Mouse (Mus musculus): ENCODE data around the gene Patj. TPM values are rescaled to one million over a fixed set of nuclear protein-coding genes. Genes with fewer than 3 reads are reported as not detected.

Gene Patj
- total RNA-seq, 1 experiment, result 17.7 TPM

DNA sequence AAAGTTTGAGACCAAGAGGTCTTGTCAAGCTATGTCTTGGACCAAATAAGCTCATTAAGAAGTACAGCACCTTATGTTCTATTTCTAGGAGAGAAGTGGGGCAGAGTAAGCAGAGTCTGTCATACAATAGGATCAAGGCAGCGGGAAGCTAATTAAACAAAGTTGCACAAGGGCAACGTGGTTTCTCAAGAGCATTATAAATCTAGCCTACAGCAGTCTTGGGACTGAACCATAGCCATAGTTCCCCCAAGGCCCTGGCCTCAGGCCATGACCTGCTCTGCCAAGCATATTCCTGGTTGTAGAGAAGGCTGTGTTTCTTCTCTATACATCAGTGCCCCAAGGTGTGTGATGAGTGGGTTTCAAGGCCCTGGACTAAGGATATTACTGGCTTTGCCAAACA lies 105.3 kb downstream of the Patj start:
- no peaks in the 10 kb centered on the region for H3K4me1 ChIP-seq (ENCODE audit: control insufficient read depth in 2 of 2, insufficient read depth in 2 of 2, low read length in 2 of 2, poor library complexity in 1 of 2)
- TF ChIP-seq MAFK (IDR thresholded peaks at IDR 0.05; ENCODE audit: insufficient read depth, low read depth, low read length), result no peak
- TF ChIP-seq CHD2 (IDR thresholded peaks at IDR 0.05; ENCODE audit: low read depth, low read length), result no peak
- H3K9me3 ChIP-seq (ENCODE audit: control insufficient read depth, insufficient read depth, low read depth, low read length), result no peaks in the 10 kb centered on the region
- no peak overlapping the region for H3K4me3 ChIP-seq (ENCODE audit: insufficient read depth in 1 of 2, low read depth in 1 of 2, low read length in 2 of 2, poor library complexity in 1 of 2, severe bottlenecking in 1 of 2)
- in situ Hi-C loops (cut with MboI; ENCODE audit: low sequenced_read_pairs in 2 of 2, unreplicated experiment in 2 of 2), result loop anchor here in 1 of 2 experiments (10.0 to 25.0 kb wide), 2 partner anchors 204 to 386 kb away; no protein-coding TSS in a partner anchor
- no peak overlapping the region for H3K27ac ChIP-seq (ENCODE audit: insufficient read depth, low read depth, low read length, poor library complexity, severe bottlenecking)
- H3K36me3 ChIP-seq (ENCODE audit: control insufficient read depth, insufficient read depth, low read length, poor library complexity, severe bottlenecking), result peaks cover 4% of the 10 kb centered on the region; the same call in 1 of the 2 replicates
- H3K9ac ChIP-seq (ENCODE audit: insufficient read depth, low read depth, low read length, poor library complexity, severe bottlenecking), result no peak overlapping the region
- no peak for DNase-seq (ENCODE audit: low read depth, low spot score)

DNA sequence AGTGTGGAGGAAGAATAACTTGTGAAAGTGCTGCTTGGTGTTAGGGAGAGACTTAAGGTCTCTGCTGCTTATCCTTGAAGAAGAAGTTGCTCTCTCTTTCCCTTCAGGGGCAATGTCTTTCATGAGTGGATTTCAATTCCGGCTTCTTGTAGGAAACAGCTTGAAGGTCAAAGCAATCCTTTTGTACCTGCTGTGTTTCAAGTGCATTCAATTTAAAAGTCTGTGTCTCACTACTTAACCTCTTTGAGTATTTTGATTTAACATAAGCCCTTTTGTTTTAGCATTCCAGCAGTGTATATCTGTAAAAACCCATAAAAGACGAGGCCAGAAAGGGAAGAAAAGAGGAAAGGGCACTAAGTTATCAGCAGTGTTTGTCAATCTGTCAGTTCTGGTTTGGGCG lies 109.2 kb downstream of the Patj start:
- Histone ChIP-seq H3K27ac (ENCODE audit: insufficient read depth, low read depth, low read length, poor library complexity, severe bottlenecking) (no peak overlapping the region), H3K9ac (ENCODE audit: insufficient read depth, low read depth, low read length, poor library complexity, severe bottlenecking) (no peak overlapping the region), H3K9me3 (ENCODE audit: control insufficient read depth, insufficient read depth, low read depth, low read length) (no peaks in the 10 kb centered on the region), H3K4me3 (ENCODE audit: insufficient read depth in 1 of 2, low read depth in 1 of 2, low read length in 2 of 2, poor library complexity in 1 of 2, severe bottlenecking in 1 of 2) (no peak overlapping the region), H3K4me1 (ENCODE audit: control insufficient read depth in 2 of 2, insufficient read depth in 2 of 2, low read length in 2 of 2, poor library complexity in 1 of 2) (no peaks in the 10 kb centered on the region), H3K36me3 (ENCODE audit: control insufficient read depth, insufficient read depth, low read length, poor library complexity, severe bottlenecking) (no peaks in the 10 kb centered on the region)
- peak; percentile 28 for DNase-seq (ENCODE audit: low read depth, low spot score)
- in situ Hi-C loops (cut with MboI; ENCODE audit: low sequenced_read_pairs in 2 of 2, unreplicated experiment in 2 of 2), result loop anchor here in 1 of 2 experiments (10.0 to 25.0 kb wide), 2 partner anchors 200 to 383 kb away; no protein-coding TSS in a partner anchor
- TF ChIP-seq ZC3H11A (IDR thresholded peaks at IDR 0.05; ENCODE audit: borderline replicate concordance, low read depth, low read length), result no peak
- TF ChIP-seq CHD2 (IDR thresholded peaks at IDR 0.05; ENCODE audit: low read depth, low read length), result no peak
- no peak for TF ChIP-seq MAFK (IDR thresholded peaks at IDR 0.05; ENCODE audit: insufficient read depth, low read depth, low read length)
- TF ChIP-seq HCFC1 (IDR thresholded peaks at IDR 0.05; ENCODE audit: borderline replicate concordance, insufficient read depth, low read length), result no peak
- no peak for TF ChIP-seq ZNF384 (IDR thresholded peaks at IDR 0.05; ENCODE audit: low read depth, low read length)

DNA sequence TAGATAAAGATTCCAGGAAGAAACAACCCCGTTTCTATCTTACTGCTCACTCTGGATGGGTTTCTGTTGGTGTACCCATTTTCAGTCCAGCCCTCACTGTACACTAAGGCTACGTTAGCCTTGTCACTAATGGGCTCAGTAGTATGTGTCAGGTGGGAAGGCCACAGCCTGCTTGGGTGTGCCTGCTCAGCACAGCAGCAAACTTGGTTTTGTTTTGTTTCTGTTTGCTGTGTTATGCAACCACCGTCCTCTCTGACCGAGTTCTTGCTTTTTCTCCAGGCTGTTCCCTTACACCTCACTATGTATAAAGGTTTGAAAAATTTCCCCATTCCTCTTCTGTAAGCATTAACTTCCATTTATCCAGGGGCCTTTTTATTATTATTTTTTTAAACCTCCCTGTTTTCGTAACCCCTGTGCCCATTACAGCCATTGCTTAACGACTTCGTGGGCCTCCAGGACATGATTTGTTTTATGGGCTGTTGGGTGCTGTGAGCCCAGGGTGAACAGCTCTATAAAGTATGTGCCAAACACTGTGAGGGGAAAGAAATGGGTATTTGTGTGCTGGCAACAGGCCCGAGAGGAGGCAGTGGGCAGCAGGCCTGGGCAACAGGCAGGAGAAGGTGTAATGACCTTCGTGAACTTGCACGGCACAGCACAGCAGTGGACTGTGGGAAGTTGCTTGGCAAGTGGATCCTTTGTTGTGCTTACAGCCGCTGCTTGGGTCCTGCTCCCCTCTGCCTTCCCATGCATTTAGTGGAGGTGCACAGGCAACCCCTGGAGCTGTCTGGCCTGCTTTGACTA lies 113.1 kb downstream of the Patj start:
- Histone ChIP-seq H3K4me1 (ENCODE audit: control insufficient read depth in 2 of 2, insufficient read depth in 2 of 2, low read length in 2 of 2, poor library complexity in 1 of 2) (no peaks in the 10 kb centered on the region), H3K9me3 (ENCODE audit: control insufficient read depth, insufficient read depth, low read depth, low read length) (no peaks in the 10 kb centered on the region), H3K4me3 (ENCODE audit: insufficient read depth in 1 of 2, low read depth in 1 of 2, low read length in 2 of 2, poor library complexity in 1 of 2, severe bottlenecking in 1 of 2) (no peak overlapping the region), H3K27ac (ENCODE audit: insufficient read depth, low read depth, low read length, poor library complexity, severe bottlenecking) (no peak overlapping the region), H3K9ac (ENCODE audit: insufficient read depth, low read depth, low read length, poor library complexity, severe bottlenecking) (no peak overlapping the region), H3K36me3 (ENCODE audit: control insufficient read depth, insufficient read depth, low read length, poor library complexity, severe bottlenecking) (no peaks in the 10 kb centered on the region; the same call in 1 of the 2 replicates)
- TF ChIP-seq HCFC1 (IDR thresholded peaks at IDR 0.05; ENCODE audit: borderline replicate concordance, insufficient read depth, low read length) (no peak), MAFK (IDR thresholded peaks at IDR 0.05; ENCODE audit: insufficient read depth, low read depth, low read length) (no peak), ZC3H11A (IDR thresholded peaks at IDR 0.05; ENCODE audit: borderline replicate concordance, low read depth, low read length) (no peak), ZNF384 (IDR thresholded peaks at IDR 0.05; ENCODE audit: low read depth, low read length) (no peak), CHD2 (IDR thresholded peaks at IDR 0.05; ENCODE audit: low read depth, low read length) (no peak)
- DNase-seq (ENCODE audit: low read depth, low spot score), result no peak
- in situ Hi-C loops (cut with MboI; ENCODE audit: low sequenced_read_pairs in 2 of 2, unreplicated experiment in 2 of 2), result loop anchor here in 1 of 2 experiments (10.0 to 25.0 kb wide), 2 partner anchors 196 to 379 kb away; no protein-coding TSS in a partner anchor

DNA sequence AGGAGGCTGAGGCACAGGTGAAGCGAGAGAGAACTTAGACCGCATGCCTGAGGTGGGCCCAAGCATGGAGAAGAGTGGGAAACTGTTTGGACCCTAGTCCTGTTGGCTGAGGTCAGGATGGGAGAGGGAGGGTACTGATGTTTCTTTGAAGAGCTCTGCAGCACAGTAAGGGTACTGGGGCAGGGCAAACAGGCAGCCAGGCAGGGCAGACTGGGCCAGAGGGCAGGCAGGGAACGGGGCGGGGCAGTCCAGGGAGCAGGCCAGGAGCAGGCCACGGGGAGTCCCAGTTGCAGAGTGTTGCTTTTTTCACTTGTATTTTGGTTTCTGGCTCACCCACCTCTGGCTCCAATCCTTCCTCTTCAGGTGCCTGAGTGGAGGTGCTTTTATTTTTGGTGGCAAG lies 114.4 kb downstream of the Patj start:
- H3K4me3 ChIP-seq (ENCODE audit: insufficient read depth in 1 of 2, low read depth in 1 of 2, low read length in 2 of 2, poor library complexity in 1 of 2, severe bottlenecking in 1 of 2), result no peak overlapping the region
- no peak overlapping the region for H3K9ac ChIP-seq (ENCODE audit: insufficient read depth, low read depth, low read length, poor library complexity, severe bottlenecking)
- no peak for TF ChIP-seq HCFC1 (IDR thresholded peaks at IDR 0.05; ENCODE audit: borderline replicate concordance, insufficient read depth, low read length)
- no peak for TF ChIP-seq MAFK (IDR thresholded peaks at IDR 0.05; ENCODE audit: insufficient read depth, low read depth, low read length)
- no peak for TF ChIP-seq ZC3H11A (IDR thresholded peaks at IDR 0.05; ENCODE audit: borderline replicate concordance, low read depth, low read length)
- no peak for TF ChIP-seq ZNF384 (IDR thresholded peaks at IDR 0.05; ENCODE audit: low read depth, low read length)
- TF ChIP-seq CHD2 (IDR thresholded peaks at IDR 0.05; ENCODE audit: low read depth, low read length), result no peak
- H3K4me1 ChIP-seq (ENCODE audit: control insufficient read depth in 2 of 2, insufficient read depth in 2 of 2, low read length in 2 of 2, poor library complexity in 1 of 2), result no peaks in the 10 kb centered on the region
- in situ Hi-C loops (cut with MboI; ENCODE audit: low sequenced_read_pairs in 2 of 2, unreplicated experiment in 2 of 2), result loop anchor here in 1 of 2 experiments (10.0 to 25.0 kb wide), 2 partner anchors 195 to 377 kb away; no protein-coding TSS in a partner anchor
- H3K36me3 ChIP-seq (ENCODE audit: control insufficient read depth, insufficient read depth, low read length, poor library complexity, severe bottlenecking), result no peaks in the 10 kb centered on the region; the same call in 1 of the 2 replicates
- H3K27ac ChIP-seq (ENCODE audit: insufficient read depth, low read depth, low read length, poor library complexity, severe bottlenecking), result no peak overlapping the region
- H3K9me3 ChIP-seq (ENCODE audit: control insufficient read depth, insufficient read depth, low read depth, low read length), result no peaks in the 10 kb centered on the region
- no peak for DNase-seq (ENCODE audit: low read depth, low spot score)
